Mouse (Mus musculus) c-Kit-negative CD71-positive TER-119-positive erythroid progenitor cells, embryonic 14.5 days (primary cell): ENCODE data around the gene Tsnaxip1.
A peak's percentile ranks its signal among the peaks of the same experiment; 100 is the strongest.
"Not testable (repeated sequence)": the region's sequence is repeated elsewhere in the genome, so short reads cannot be mapped to it uniquely, and the experiment has no call there.

Experiments
- DNase-seq: peaks from one replicate; pipeline ENCODE4 v3.0.0-alpha.2; 2013; ENCODE audit warnings: low read depth, low spot score

Tsnaxip1 gene

GRCm38 (mm10) chr8:105813241-105813640 is 14.3 kb upstream of the Tsnaxip1 start:
- no peak for DNase-seq

- no peak for DNase-seq
These were observed 7.9 kb upstream of the Tsnaxip1 start for GRCm38 (mm10) chr8:105819659-105820058.

- peak; percentile 93 for DNase-seq
These were observed 6.6 kb upstream of the Tsnaxip1 start for GRCm38 (mm10) chr8:105820925-105821324.

GRCm38 (mm10) chr8:105825506-105825905 is 2.0 kb upstream of the Tsnaxip1 start:
- DNase-seq, result no peak

- DNase-seq, result no peak
These were observed 1.2 kb upstream of the Tsnaxip1 start for GRCm38 (mm10) chr8:105826379-105826778.

- DNase-seq, result not testable (repeated sequence)
These were observed 6.2 kb downstream of the Tsnaxip1 start for GRCm38 (mm10) chr8:105833740-105834139.

GRCm38 (mm10) chr8:105835318-105835717 is 7.8 kb downstream of the Tsnaxip1 start:
- no peak for DNase-seq

GRCm38 (mm10) chr8:105836991-105837390 is 9.5 kb downstream of the Tsnaxip1 start:
- DNase-seq, result no peak

- no peak for DNase-seq
These were observed 11.7 kb downstream of the Tsnaxip1 start for GRCm38 (mm10) chr8:105839209-105839608.

- DNase-seq, result no peak
These were observed 19.1 kb downstream of the Tsnaxip1 start for GRCm38 (mm10) chr8:105846678-105847077.

- DNase-seq, result no peak
These were observed 22.5 kb downstream of the Tsnaxip1 start for GRCm38 (mm10) chr8:105850014-105850413.

GRCm38 (mm10) chr8:105850611-105851010 is 23.1 kb downstream of the Tsnaxip1 start:
- DNase-seq, result no peak

GRCm38 (mm10) chr8:105851651-105852143 is 24.2 kb downstream of the Tsnaxip1 start:
- peak; percentile 78 for DNase-seq

- no peak for DNase-seq
These were observed 24.7 kb downstream of the Tsnaxip1 start for GRCm38 (mm10) chr8:105852146-105852729.

GRCm38 (mm10) chr8:105853178-105853577 is 25.6 kb downstream of the Tsnaxip1 start, which contains the start of gene Cenpt:
Gene Cenpt, minus strand, starts transcription at chr8:105853278.
- no peak for DNase-seq

- DNase-seq, result no peak
These were observed 26.8 kb downstream of the Tsnaxip1 start for GRCm38 (mm10) chr8:105854303-105854702.

GRCm38 (mm10) chr8:105854715-105855216 is 27.2 kb downstream of the Tsnaxip1 start, which contains the start of gene Thap11:
Gene Thap11, plus strand, starts transcription at chr8:105855132.
- peak; percentile 92 for DNase-seq

GRCm38 (mm10) chr8:105855248-105856167 is 28.0 kb downstream of the Tsnaxip1 start:
- no peak for DNase-seq

- no peak for DNase-seq
These were observed 28.8 kb downstream of the Tsnaxip1 start for GRCm38 (mm10) chr8:105856168-105856835.

- DNase-seq, result no peak
These were observed 31.0 kb downstream of the Tsnaxip1 start for GRCm38 (mm10) chr8:105858495-105858894.

GRCm38 (mm10) chr8:105859314-105859713 is 31.8 kb downstream of the Tsnaxip1 start:
- DNase-seq, result no peak
